Mouse (Mus musculus) CH12.LX (cell line): ENCODE data around the gene Ippk. TPM values are rescaled to one million over a fixed set of nuclear protein-coding genes. Genes with fewer than 3 reads are reported as not detected.
A peak's percentile ranks its signal among the peaks of the same experiment; 100 is the strongest.

ENCODE experiments used
- DNase-seq: peaks from one replicate; pipeline ENCODE4 v3.0.0-alpha.2; 2013; ENCODE audit errors: extremely low read depth
- H3K27ac ChIP-seq: 2 replicates; pipeline ENCODE4 v1.5.1; 2012; ENCODE audit warnings: low read depth, mild to moderate bottlenecking, control low read depth, moderate library complexity; ENCODE audit not compliant: insufficient read depth
- H3K27me3 ChIP-seq: replicated peaks from 2 replicates; pipeline ENCODE3; 2012; ENCODE audit warnings: inconsistent platforms
- H3K36me3 ChIP-seq, 2 experiments: replicated peaks in 1 of 2; 2 replicates each; pipeline versions ENCODE3 to v1.6.1; 2012; ENCODE audit warnings: inconsistent platforms in 1 of 2, low read length in 1 of 2, mild to moderate bottlenecking in 1 of 2, mixed read lengths in 1 of 2, moderate library complexity in 1 of 2; ENCODE audit not compliant: control insufficient read depth in 1 of 2, insufficient read depth in 1 of 2
- H3K4me1 ChIP-seq, 2 experiments: 2 replicates each; pipeline ENCODE4 v1.6.1; 2012; ENCODE audit warnings: inconsistent platforms in 1 of 2, moderate library complexity in 1 of 2; ENCODE audit not compliant: insufficient read depth in 2 of 2, control insufficient read depth in 1 of 2
- H3K4me2 ChIP-seq: 2 replicates; pipeline ENCODE4 v1.6.1; 2012; ENCODE audit warnings: low read depth, mild to moderate bottlenecking, control low read depth; ENCODE audit not compliant: poor library complexity, insufficient read depth, severe bottlenecking
- H3K4me3 ChIP-seq, 3 experiments: fragments of 150-350 bp in 1 of 3; sonication (generic) in 1 of 3; replicated peaks in 1 of 3; 2 replicates each; pipeline versions ENCODE3 to v1.5.1; 2011 to 2012; ENCODE audit warnings: low read depth in 2 of 3, low read length in 2 of 3, mild to moderate bottlenecking in 2 of 3, moderate library complexity in 2 of 3, control low read depth in 1 of 3, improper control_type of control experiment in 1 of 3, inconsistent platforms in 1 of 3, mixed read lengths in 1 of 3; ENCODE audit not compliant: poor library complexity in 1 of 3
- H3K79me2 ChIP-seq: replicated peaks from 2 replicates; pipeline ENCODE4 v1.6.1; 2012; ENCODE audit warnings: mild to moderate bottlenecking, moderate library complexity; ENCODE audit not compliant: control insufficient read depth, poor library complexity, insufficient read depth, severe bottlenecking; ENCODE audit errors: extremely low read depth
- H3K9ac ChIP-seq: 2 replicates; pipeline ENCODE4 v1.6.1; 2012; ENCODE audit warnings: low read depth, mild to moderate bottlenecking, control low read depth, moderate library complexity; ENCODE audit not compliant: insufficient read depth
- H3K9me3 ChIP-seq: replicated peaks from 2 replicates; pipeline ENCODE3; 2012; ENCODE audit warnings: low read length, inconsistent platforms, mixed read lengths
- BHLHE40 ChIP-seq: IDR thresholded peaks from 2 replicates; pipeline ENCODE4 v1.6.1; 2011; ENCODE audit warnings: mild to moderate bottlenecking, low read depth, low read length, improper control_type of control experiment
- CHD2 ChIP-seq: IDR thresholded peaks from 2 replicates; pipeline ENCODE4 v1.6.1; 2011; ENCODE audit warnings: low read length, improper control_type of control experiment
- ELF1 ChIP-seq: IDR thresholded peaks from 2 replicates; pipeline ENCODE4 v1.6.1; 2014; ENCODE audit warnings: low read depth, mild to moderate bottlenecking, inconsistent platforms, low read length, improper control_type of control experiment
- ETS1 ChIP-seq: conservative IDR thresholded peaks from 2 replicates; pipeline ENCODE4 v1.6.1; 2012; ENCODE audit warnings: low read depth, mild to moderate bottlenecking, inconsistent platforms, low read length, improper control_type of control experiment, moderate library complexity
- JUN ChIP-seq: IDR thresholded peaks from 2 replicates; pipeline ENCODE4 v1.6.1; 2011; ENCODE audit warnings: low read depth, mild to moderate bottlenecking, low read length, improper control_type of control experiment, moderate library complexity; ENCODE audit not compliant: insufficient read depth
- JUND ChIP-seq: conservative IDR thresholded peaks from 2 replicates; pipeline ENCODE4 v1.6.1; 2011; ENCODE audit warnings: low read depth, low read length, improper control_type of control experiment
- KAT2A ChIP-seq: IDR thresholded peaks from 2 replicates; pipeline ENCODE4 v1.6.1; 2012; ENCODE audit warnings: low read length, improper control_type of control experiment, inconsistent platforms; ENCODE audit not compliant: insufficient replicate concordance
- MAFK ChIP-seq: IDR thresholded peaks from 2 replicates; pipeline ENCODE4 v1.6.1; 2011; ENCODE audit warnings: low read length, improper control_type of control experiment; ENCODE audit not compliant: insufficient replicate concordance
- MAX ChIP-seq: IDR thresholded peaks from 2 replicates; pipeline ENCODE4 v1.6.1; 2011; ENCODE audit warnings: low read length, improper control_type of control experiment
- MEF2A ChIP-seq: IDR thresholded peaks from 2 replicates; pipeline ENCODE4 v1.6.1; 2014; ENCODE audit warnings: low read depth, mild to moderate bottlenecking, inconsistent platforms, low read length, improper control_type of control experiment, borderline replicate concordance
- MXI1 ChIP-seq: IDR thresholded peaks from 2 replicates; pipeline ENCODE4 v1.6.1; 2011; ENCODE audit warnings: mild to moderate bottlenecking, low read depth, low read length, improper control_type of control experiment
- NELFE ChIP-seq: IDR thresholded peaks from 2 replicates; pipeline ENCODE4 v1.6.1; 2011; ENCODE audit warnings: low read depth, low read length, improper control_type of control experiment
- POLR2A ChIP-seq: IDR thresholded peaks from 2 replicates; pipeline ENCODE4 v1.6.1; 2011; ENCODE audit warnings: low read depth, mild to moderate bottlenecking, improper control_type of control experiment, low read length
- RAD21 ChIP-seq: IDR thresholded peaks from 2 replicates; pipeline ENCODE4 v1.6.1; 2011; ENCODE audit warnings: low read depth, mild to moderate bottlenecking, low read length, improper control_type of control experiment, moderate library complexity
- USF2 ChIP-seq: conservative IDR thresholded peaks from 2 replicates; pipeline ENCODE4 v1.6.1; 2011; ENCODE audit warnings: low read depth, low read length, improper control_type of control experiment
- ZC3H11A ChIP-seq: IDR thresholded peaks from 2 replicates; pipeline ENCODE4 v1.6.1; 2012; ENCODE audit warnings: low read depth, mild to moderate bottlenecking, inconsistent platforms, low read length, improper control_type of control experiment
- ZNF384 ChIP-seq: IDR thresholded peaks from 2 replicates; pipeline ENCODE4 v1.6.1; 2012; ENCODE audit warnings: low read depth, low read length, improper control_type of control experiment, inconsistent platforms
- dilution Hi-C: fragments of 300-500 bp; cut with MboI; formaldehyde crosslinking; loops from 2 replicates; pipeline ENCODE4 v1.14.3; 2020; ENCODE audit warnings: low sequenced_read_pairs; ENCODE audit not compliant: extremely low pct_unique_long_range_greater_than_20kb, extremely low pct_ligation_motif_present
- in situ Hi-C: fragments of 300-500 bp; cut with MboI; formaldehyde crosslinking; loops from 3 replicates; pipeline ENCODE4 v1.14.3; 2019; ENCODE audit warnings: low sequenced_read_pairs, low pct_ligation_motif_present, low pct_unique_long_range_greater_than_20kb, mixed read lengths
- polyA plus RNA-seq: library from polyadenylated mRNA; unstranded; fragments of >175 nt; gene quantifications from 2 replicates; pipeline ENCODE4 v1.2.1, GENCODE M21; 2012; ENCODE audit warnings: low read depth; ENCODE audit not compliant: insufficient read length
- total RNA-seq, 2 experiments: library from RNA; depleted of rRNA; stranded (reverse); fragments of 300-350 nt in 1 of 2; fragments of >200 nt in 1 of 2; gene quantifications; 2 replicates each; pipeline ENCODE4 v1.2.3; 2012 to 2014

Ippk gene
- total and polyA plus RNA-seq, 3 experiments = 8.7 to 21.5 (median 10.3) TPM

GRCm38 (mm10) chr13:49371428-49371899 lies 49.6 kb upstream of the Ippk start:
- no peak overlapping the region for H3K4me2 ChIP-seq
- no peak overlapping the region for H3K27ac ChIP-seq
- TF ChIP-seq ZC3H11A = no peak
- TF ChIP-seq ETS1 = peak; percentile 46
- peak; percentile 56; the same call in 1 of the 2 replicates for TF ChIP-seq JUN
- TF ChIP-seq ELF1 = peak; percentile 40
- TF ChIP-seq CHD2 = peak; percentile 58
- TF ChIP-seq NELFE = no peak
- no peak for TF ChIP-seq RAD21
- 0 out of 2 replicates have a peak, but pooled peaks have one; percentile 25 for TF ChIP-seq MEF2A
- H3K9me3 ChIP-seq = no peaks in the 10 kb centered on the region
- H3K79me2 ChIP-seq = no peaks in the 10 kb centered on the region
- H3K27me3 ChIP-seq = no peaks in the 10 kb centered on the region
- H3K4me3 ChIP-seq = no peak overlapping the region
- in situ Hi-C loops (no loop called here), dilution Hi-C loops (no loop called here)
- H3K4me1 ChIP-seq = peaks cover 28 to 83% of the 10 kb centered on the region in 2 experiments
- DNase-seq = peak; percentile 82
- H3K9ac ChIP-seq = peak overlapping the region; percentile 23; the same call in 1 of the 2 replicates
- H3K36me3 ChIP-seq = peaks cover 21 to 59% of the 10 kb centered on the region in 2 experiments

- Histone ChIP-seq H3K27ac (no peak overlapping the region), H3K4me3 (no peak overlapping the region), H3K27me3 (no peaks in the 10 kb centered on the region), H3K9ac (no peak overlapping the region), H3K79me2 (no peaks in the 10 kb centered on the region), H3K36me3 (peaks cover 25 to 67% of the 10 kb centered on the region in 2 experiments), H3K4me1 (peaks cover 28 to 76% of the 10 kb centered on the region in 2 experiments), H3K4me2 (no peak overlapping the region), H3K9me3 (no peaks in the 10 kb centered on the region)
- no peak for DNase-seq
- dilution Hi-C loops = no loop called here
- TF ChIP-seq JUND = no peak
- no peak for TF ChIP-seq KAT2A
- TF ChIP-seq MAFK = no peak
- TF ChIP-seq POLR2A = no peak
- no peak for TF ChIP-seq ZNF384
- no peak for TF ChIP-seq MEF2A
- TF ChIP-seq ETS1 = no peak
- TF ChIP-seq BHLHE40 = no peak
- no peak for TF ChIP-seq MAX
- no peak for TF ChIP-seq USF2
- TF ChIP-seq JUN = no peak
- no peak for TF ChIP-seq MXI1
- in situ Hi-C loops = no loop called here
Observed at GRCm38 (mm10) chr13:49372370-49373060, 48.5 kb upstream of the Ippk start.
